Mouse (Mus musculus) urinary bladder, adult 18-20 months (tissue): ENCODE measurements around the gene Nom1.
"Not testable (repeated sequence)": the region's sequence is repeated elsewhere in the genome, so short reads cannot be mapped to it uniquely, and the experiment has no call there.

Experiments
- DNase-seq, 2 experiments: peaks; one replicate each; pipeline ENCODE4 v3.0.0; 2022; ENCODE audit warnings: low spot score in 2 of 2, mixed read lengths in 2 of 2

The Nom1 gene

GRCm38 (mm10) chr5:29434228-29434871 is at the start of gene Nom1:
Gene Nom1, plus strand, starts transcription at chr5:29434664.
- DNase-seq: peak; percentile 82 to 91

GRCm38 (mm10) chr5:29387591-29387990 is 46.9 kb upstream of the Nom1 start:
- DNase-seq: no peak

GRCm38 (mm10) chr5:29388181-29388943 is 46.1 kb upstream of the Nom1 start:
- peak; percentile 12 for DNase-seq

GRCm38 (mm10) chr5:29388944-29389765 is 45.3 kb upstream of the Nom1 start:
- peak; percentile 59 to 81 for DNase-seq

GRCm38 (mm10) chr5:29398427-29398826 is 36.0 kb upstream of the Nom1 start:
- no peak for DNase-seq

GRCm38 (mm10) chr5:29410854-29411253 is 23.6 kb upstream of the Nom1 start:
- DNase-seq: no peak

GRCm38 (mm10) chr5:29413041-29413440 is 21.4 kb upstream of the Nom1 start:
- no peak for DNase-seq

GRCm38 (mm10) chr5:29423330-29423729 is 11.1 kb upstream of the Nom1 start:
- DNase-seq: not testable (repeated sequence)

GRCm38 (mm10) chr5:29434872-29435358 is 451 bp downstream of the Nom1 start:
- DNase-seq: no peak

- DNase-seq: no peak
Measured at GRCm38 (mm10) chr5:29435491-29435890, 1.0 kb downstream of the Nom1 start.

- not testable (repeated sequence) for DNase-seq
Measured at GRCm38 (mm10) chr5:29436728-29437127, 2.3 kb downstream of the Nom1 start.

- no peak for DNase-seq
Measured at GRCm38 (mm10) chr5:29445275-29445674, 10.8 kb downstream of the Nom1 start.

- DNase-seq: no peak
Measured at GRCm38 (mm10) chr5:29452352-29452751, 17.9 kb downstream of the Nom1 start.

GRCm38 (mm10) chr5:29456895-29457656 is 22.6 kb downstream of the Nom1 start:
- no peak for DNase-seq

- no peak for DNase-seq
Measured at GRCm38 (mm10) chr5:29462943-29463686, 28.7 kb downstream of the Nom1 start.

GRCm38 (mm10) chr5:29467489-29468350 is 33.3 kb downstream of the Nom1 start:
- DNase-seq: peak in 1 of 2 experiments; percentile 35

- no peak for DNase-seq
Measured at GRCm38 (mm10) chr5:29468351-29469065, 34.0 kb downstream of the Nom1 start.

GRCm38 (mm10) chr5:29469501-29469900 is 35.0 kb downstream of the Nom1 start:
- DNase-seq: no peak

- DNase-seq: no peak
Measured at GRCm38 (mm10) chr5:29470271-29470670, 35.8 kb downstream of the Nom1 start.
